Mouse (Mus musculus) MEL (cell line): ENCODE measurements around the gene Lap3.

Experiments
- CTCF ChIP-seq, 3 experiments: IDR thresholded peaks in 2 of 3; conservative IDR thresholded peaks in 1 of 3; 2 replicates each; pipeline ENCODE4 v1.5.1; 2011 to 2012; ENCODE audit warnings: low read length in 3 of 3, low read depth in 2 of 3, mild to moderate bottlenecking in 2 of 3, improper control_type of control experiment in 1 of 3, inconsistent platforms in 1 of 3, mixed read lengths in 1 of 3, moderate library complexity in 1 of 3; ENCODE audit not compliant: control insufficient read depth in 1 of 3, insufficient read depth in 1 of 3, poor library complexity in 1 of 3, severe bottlenecking in 1 of 3
- MAX ChIP-seq: IDR thresholded peaks from 2 replicates; pipeline ENCODE4 v1.6.1; 2011; ENCODE audit warnings: low read length, improper control_type of control experiment
- MYB ChIP-seq: IDR thresholded peaks from 2 replicates; pipeline ENCODE4 v1.6.1; 2011; ENCODE audit warnings: mild to moderate bottlenecking, low read depth, low read length, improper control_type of control experiment
- POLR2A ChIP-seq, 2 experiments: IDR thresholded peaks; 2 replicates each; pipeline ENCODE4 v1.6.1; 2011 to 2012; ENCODE audit warnings: low read length in 2 of 2, mild to moderate bottlenecking in 2 of 2, control low read depth in 1 of 2, improper control_type of control experiment in 1 of 2, low read depth in 1 of 2, moderate library complexity in 1 of 2; ENCODE audit not compliant: control insufficient read depth in 1 of 2, insufficient read depth in 1 of 2, poor library complexity in 1 of 2
- TCF12 ChIP-seq: IDR thresholded peaks from 2 replicates; pipeline ENCODE4 v1.6.1; 2014; ENCODE audit warnings: low read depth, mild to moderate bottlenecking, inconsistent platforms, low read length, improper control_type of control experiment, moderate library complexity
- ZMIZ1 ChIP-seq: IDR thresholded peaks from 2 replicates; pipeline ENCODE4 v1.6.1; 2012; ENCODE audit warnings: low read depth, mild to moderate bottlenecking, inconsistent platforms, low read length, improper control_type of control experiment, moderate library complexity

- TF ChIP-seq MAX (no peak), CTCF (IDR thresholded peaks at IDR 0.05 in 2 of 3, conservative IDR thresholded peaks at IDR 0.05 in 1 of 3; ENCODE audit: control insufficient read depth in 1 of 3, insufficient read depth in 1 of 3, low read depth in 2 of 3, low read length in 3 of 3, poor library complexity in 1 of 3, severe bottlenecking in 1 of 3) (no peak), ZMIZ1 (no peak), TCF12 (no peak), MYB (no peak), POLR2A (IDR thresholded peaks at IDR 0.05; ENCODE audit: control insufficient read depth in 1 of 2, insufficient read depth in 1 of 2, low read depth in 1 of 2, low read length in 2 of 2, poor library complexity in 1 of 2) (no peak)
Observed at GRCm38 (mm10) chr5:45535177-45535576, 42.0 kb downstream of the Lap3 start.
